Comparison of ENCODE assay signal across 13 mouse cellular contexts in genomic region chr3:27588604-27589003, GRCm38 (mm10).
"Had no signal": no experiment of that assay in that cellular context is flagged by ENCODE, and none has a peak within 500 bp of the region (broad histone marks: within the 10 kb centered on the region; RNA-seq: fewer than 3 reads in every experiment).

No protein-coding gene starts in this region.

- H3K9me3 ChIP-seq: limb, embryonic 13.5 days; liver, embryonic 15.5 days; midbrain, embryonic 12.5 days had no signal

- DNase-seq: kidney, adult 11 months; kidney, adult 9 months; kidney, postnatal 4 days; left cerebral cortex, postnatal 4 days; right cerebral cortex, adult 18-20 months; thymus, adult 18-20 months; thymus, postnatal 14 days had no signal

- H3K9ac ChIP-seq: limb, embryonic 13.5 days; liver, embryonic 15.5 days; midbrain, embryonic 12.5 days had no signal

- H3K36me3 ChIP-seq: midbrain, embryonic 12.5 days had no signal

- H3K27me3 ChIP-seq: limb, embryonic 13.5 days; liver, embryonic 15.5 days; midbrain, embryonic 12.5 days had no signal

- H3K27ac ChIP-seq: kidney, postnatal 0 days; layer of hippocampus, adult 2 months; limb, embryonic 13.5 days; liver, embryonic 15.5 days; midbrain, embryonic 12.5 days had no signal

- H3K4me3 ChIP-seq: layer of hippocampus, adult 2 months; limb, embryonic 13.5 days; liver, embryonic 15.5 days; midbrain, embryonic 12.5 days had no signal

- H3K4me2 ChIP-seq: limb, embryonic 13.5 days; liver, embryonic 11.5 days; liver, embryonic 15.5 days; midbrain, embryonic 12.5 days had no signal
